Mouse (Mus musculus) urinary bladder, postnatal 10 days (tissue): ENCODE results near the gene Cfhr2.
"Not testable (repeated sequence)": the region's sequence is repeated elsewhere in the genome, so short reads cannot be mapped to it uniquely, and the experiment has no call there.

ENCODE experiments used
- DNase-seq: peaks from one replicate; pipeline ENCODE4 v3.0.0; 2022; ENCODE audit warnings: low spot score

Cfhr2 gene

DNA sequence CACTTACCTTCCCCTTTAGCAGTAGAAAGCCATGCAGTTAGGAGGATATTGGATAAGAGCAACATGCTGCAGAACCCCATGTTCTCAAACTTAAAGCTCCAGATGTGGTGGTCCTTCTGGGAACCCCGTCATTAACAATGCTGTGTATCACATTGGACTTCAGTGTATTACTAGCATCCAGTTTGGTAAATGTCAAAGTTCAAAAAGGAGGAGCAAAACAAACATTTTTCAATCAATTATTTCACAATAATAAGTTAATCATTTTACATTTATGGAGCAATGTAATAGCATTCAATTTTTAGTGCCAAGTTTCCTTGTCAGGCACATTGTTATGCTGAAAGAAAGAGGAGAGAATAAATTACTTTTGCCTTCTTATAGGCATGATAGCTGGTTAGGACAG, at the start of gene Cfhr2:
Cfhr2 (minus strand) TSS at position 155 of the 400 bp plus-strand sequence.
- DNase-seq, result no peak

- DNase-seq, result no peak
These were observed 5.2 kb upstream of the Cfhr2 start for GRCm38 (mm10) chr1:139863751-139864150.

- no peak for DNase-seq
These were observed 1.7 kb upstream of the Cfhr2 start for GRCm38 (mm10) chr1:139860176-139860575.

- no peak for DNase-seq
These were observed 18.8 kb downstream of the Cfhr2 start for GRCm38 (mm10) chr1:139839699-139840098.

DNA sequence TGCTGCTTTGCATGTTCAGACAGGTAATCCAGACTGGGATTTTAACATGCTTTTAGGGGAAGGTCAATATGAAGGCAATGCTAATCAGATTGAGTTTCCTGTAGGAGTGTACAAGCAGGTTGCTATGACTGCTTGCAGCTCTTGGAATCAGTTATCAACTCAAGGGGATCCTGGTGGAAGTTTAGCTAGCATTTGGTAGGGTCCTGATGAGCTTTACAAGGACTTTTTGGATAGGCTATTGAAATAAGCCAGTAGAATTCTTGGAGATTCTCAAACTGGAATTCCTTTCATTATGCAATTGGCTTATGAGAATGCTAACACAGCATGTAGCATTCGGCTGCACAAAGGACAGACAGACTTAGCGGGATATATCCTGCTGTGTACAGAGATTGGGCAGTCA, 19.2 kb downstream of the Cfhr2 start:
- no peak for DNase-seq

- DNase-seq, result no peak
These were observed 49.9 kb downstream of the Cfhr2 start for GRCm38 (mm10) chr1:139808594-139808993.

- DNase-seq, result no peak
These were observed 77.4 kb downstream of the Cfhr2 start, which contains the start of gene Gm4788 for GRCm38 (mm10) chr1:139781143-139781542. Gm4788 (minus strand) TSS chr1:139781243.

GRCm38 (mm10) chr1:139769913-139770312, 88.6 kb downstream of the Cfhr2 start:
- not testable (repeated sequence) for DNase-seq
